Mouse (Mus musculus) liver, embryonic 11.5 days (tissue): ENCODE measurements around the gene Ndufaf2. TPM values are rescaled to one million over a fixed set of nuclear protein-coding genes. Genes with fewer than 3 reads are reported as not detected.

Experiments used
- ATAC-seq: fragments of 200-750 bp; cut with Nextera tagmentation; replicated peaks from 2 replicates; pipeline ENCODE4 v1.8.0; 2017; ENCODE audit warnings: moderate number of reproducible peaks, mild to moderate bottlenecking, moderate TSS enrichment, moderate library complexity; ENCODE audit not compliant: low FRiP score
- DNase-seq: peaks from one replicate; pipeline ENCODE4 v3.0.0-alpha.2; 2017; ENCODE audit warnings: low spot score
- H3K27ac ChIP-seq: fragments of 300-500 bp; sonication (generic); 2 replicates; pipeline ENCODE4 v1.5.1; 2014; ENCODE audit warnings: mild to moderate bottlenecking, low read depth, low read length, control low read depth
- H3K27me3 ChIP-seq: fragments of 300-500 bp; sonication (generic); replicated peaks from 2 replicates; pipeline ENCODE4 v1.6.1; 2014; ENCODE audit warnings: low read length, mixed read lengths; ENCODE audit not compliant: control insufficient read depth, insufficient read depth
- H3K36me3 ChIP-seq: fragments of 300-500 bp; sonication (generic); 2 replicates; pipeline ENCODE4 v1.6.1; 2014; ENCODE audit warnings: mild to moderate bottlenecking, low read length, moderate library complexity, mixed read lengths; ENCODE audit not compliant: control insufficient read depth, insufficient read depth
- H3K4me1 ChIP-seq: fragments of 300-500 bp; sonication (generic); replicated peaks from 2 replicates; pipeline ENCODE4 v1.6.1; 2014; ENCODE audit warnings: low read length, mixed read lengths; ENCODE audit not compliant: control insufficient read depth, insufficient read depth
- H3K4me2 ChIP-seq: fragments of 300-500 bp; sonication (generic); 2 replicates; pipeline ENCODE4 v1.6.1; 2014; ENCODE audit warnings: mild to moderate bottlenecking, control low read depth, moderate library complexity
- H3K4me3 ChIP-seq: fragments of 300-500 bp; sonication (generic); 2 replicates; pipeline ENCODE4 v1.5.1; 2014; ENCODE audit warnings: low read depth, low read length, control low read depth
- H3K9ac ChIP-seq: fragments of 300-500 bp; sonication (generic); 2 replicates; pipeline ENCODE4 v1.6.1; 2014; ENCODE audit warnings: low read depth, low read length, control low read depth
- H3K9me3 ChIP-seq: fragments of 300-500 bp; sonication (generic); 2 replicates; pipeline ENCODE4 v1.6.1; 2016; ENCODE audit warnings: low read length, inconsistent platforms, mixed read lengths; ENCODE audit not compliant: control insufficient read depth
- WGBS: fragments of 180-500 bp; shearing (Covaris S2); extraction: QIAGEN DNeasy Blood & Tissue Kit; methylation state at CpG from one replicate; pipeline ENCODE4 v1.1.7; 2014; 5-methylcytosine and 5-hydroxymethylcytosine counted together
- polyA plus RNA-seq: library from polyadenylated mRNA; unstranded; fragments of >200 nt; fragmentation: Nextera tagmentation; extraction: Ambion mirVana; gene quantifications from 2 replicates; pipeline ENCODE4 v1.2.1, GENCODE M21; 2014

The Ndufaf2 gene
- polyA plus RNA-seq, 1 experiment from 2014 or later = 88.3 TPM

GRCm38 (mm10) chr13:108117654-108118053, 40.8 kb downstream of the Ndufaf2 start:
- Histone ChIP-seq H3K4me2 (no peak overlapping the region), H3K9ac (no peak overlapping the region), H3K27ac (no peak overlapping the region), H3K9me3 (no peaks in the 10 kb centered on the region), H3K4me1 (no peaks in the 10 kb centered on the region), H3K27me3 (no peaks in the 10 kb centered on the region), H3K36me3 (no peaks in the 10 kb centered on the region), H3K4me3 (no peak overlapping the region)
- no peak for ATAC-seq
- no peak for DNase-seq

GRCm38 (mm10) chr13:108114257-108114656, 44.2 kb downstream of the Ndufaf2 start:
- Histone ChIP-seq H3K27me3 (no peaks in the 10 kb centered on the region), H3K9ac (no peak overlapping the region), H3K4me3 (no peak overlapping the region), H3K36me3 (no peaks in the 10 kb centered on the region), H3K4me1 (no peaks in the 10 kb centered on the region), H3K27ac (no peak overlapping the region), H3K4me2 (no peak overlapping the region), H3K9me3 (no peaks in the 10 kb centered on the region)
- no peak for ATAC-seq
- WGBS = 72% methylated on average over 3 of the region's 3 CpGs
- DNase-seq = no peak

- no peak for ATAC-seq
- H3K27me3 ChIP-seq = no peaks in the 10 kb centered on the region
- WGBS = 94% methylated on average over 5 of the region's 5 CpGs
Measured at GRCm38 (mm10) chr13:108113536-108113935, 44.9 kb downstream of the Ndufaf2 start.

DNA sequence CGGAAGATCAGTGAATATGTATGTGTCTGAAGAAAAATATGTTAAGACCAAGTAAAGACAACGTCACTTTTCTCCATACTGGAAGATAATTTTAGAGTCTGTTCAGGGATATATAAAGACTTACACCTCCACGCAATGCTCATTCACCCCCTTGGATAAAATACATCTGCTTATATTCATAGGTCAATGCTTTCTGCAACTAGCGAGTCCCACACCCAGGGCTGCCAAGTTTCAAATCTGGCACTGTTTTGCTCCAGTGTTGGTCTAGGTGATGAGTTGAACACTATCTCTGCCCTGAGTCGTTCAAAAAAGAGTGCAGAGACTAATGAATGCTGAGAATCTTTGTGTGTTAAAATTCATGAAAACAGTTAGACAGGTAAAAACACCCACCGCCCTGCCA, 47.5 kb downstream of the Ndufaf2 start:
- Histone ChIP-seq H3K9ac (no peak overlapping the region), H3K36me3 (no peaks in the 10 kb centered on the region), H3K9me3 (no peaks in the 10 kb centered on the region), H3K27ac (no peak overlapping the region), H3K4me3 (no peak overlapping the region), H3K4me1 (no peaks in the 10 kb centered on the region), H3K4me2 (no peak overlapping the region), H3K27me3 (no peaks in the 10 kb centered on the region)
- ATAC-seq (no peak), DNase-seq (no peak)
- WGBS = 86% methylated on average over 6 of the region's 6 CpGs

More at GRCm38 (mm10) chr13:108113536-108113935, 44.9 kb downstream of the Ndufaf2 start:
- Histone ChIP-seq H3K27ac (no peak overlapping the region), H3K4me3 (no peak overlapping the region), H3K9me3 (no peaks in the 10 kb centered on the region), H3K4me2 (no peak overlapping the region), H3K4me1 (no peaks in the 10 kb centered on the region), H3K36me3 (no peaks in the 10 kb centered on the region), H3K9ac (no peak overlapping the region)
- no peak for DNase-seq

DNA sequence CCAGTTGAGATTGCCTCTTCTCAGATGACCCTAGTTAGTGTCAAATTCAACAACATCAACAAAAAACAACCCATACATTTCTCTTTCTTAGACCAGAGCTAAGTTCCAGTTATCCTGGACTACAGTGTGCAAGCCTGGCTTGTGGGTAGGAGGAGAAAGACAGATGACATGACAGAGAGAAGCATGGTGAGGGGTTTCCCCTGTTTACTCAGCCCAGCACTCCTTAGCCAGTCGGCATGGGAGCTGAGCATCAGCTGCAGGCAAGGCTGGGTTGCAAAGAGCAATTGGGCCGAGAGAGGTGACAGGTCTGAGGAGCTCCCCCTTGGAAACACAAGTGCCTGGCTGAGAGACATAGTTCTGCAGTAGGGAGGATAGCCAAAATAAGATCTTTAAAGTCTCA, 57.7 kb downstream of the Ndufaf2 start:
- 49% methylated on average over 2 of the region's 2 CpGs for WGBS
- no peak for DNase-seq

DNA sequence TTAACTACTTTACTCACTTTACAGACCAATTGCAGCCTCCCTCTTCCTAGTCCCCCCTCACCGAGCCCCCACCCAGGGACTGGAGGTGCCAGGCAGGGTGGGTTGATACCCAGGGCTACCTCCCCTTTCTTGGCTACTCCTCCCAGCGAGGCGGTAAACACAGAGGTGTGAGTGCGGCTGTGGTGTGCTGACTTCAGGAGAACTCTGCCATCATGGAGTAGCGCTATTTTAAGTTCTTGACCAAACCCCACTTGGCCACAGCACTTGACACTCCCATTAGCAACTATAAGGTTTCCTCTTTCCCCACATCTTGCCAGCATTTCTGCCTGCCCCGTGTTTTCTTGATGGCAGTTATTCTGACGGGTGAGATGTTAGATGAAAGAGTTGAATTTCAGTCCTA, 62.0 kb downstream of the Ndufaf2 start:
- no peak overlapping the region for H3K4me3 ChIP-seq
- H3K9me3 ChIP-seq = no peaks in the 10 kb centered on the region
- no peak for DNase-seq
- H3K27me3 ChIP-seq = no peaks in the 10 kb centered on the region
- no peak overlapping the region for H3K9ac ChIP-seq
- H3K4me1 ChIP-seq = no peaks in the 10 kb centered on the region
- 63% methylated on average over 7 of the region's 7 CpGs for WGBS
- H3K4me2 ChIP-seq = no peak overlapping the region
- ATAC-seq = no peak
- no peak overlapping the region for H3K27ac ChIP-seq
- H3K36me3 ChIP-seq = no peaks in the 10 kb centered on the region

More for the DNA sequence above, 57.7 kb downstream of the Ndufaf2 start:
- H3K4me3 ChIP-seq = no peak overlapping the region
- H3K36me3 ChIP-seq = no peaks in the 10 kb centered on the region
- H3K4me2 ChIP-seq = no peak overlapping the region
- no peaks in the 10 kb centered on the region for H3K9me3 ChIP-seq
- no peaks in the 10 kb centered on the region for H3K27me3 ChIP-seq
- no peaks in the 10 kb centered on the region for H3K4me1 ChIP-seq
- no peak overlapping the region for H3K27ac ChIP-seq
- no peak overlapping the region for H3K9ac ChIP-seq
- no peak for ATAC-seq

- DNase-seq = no peak
Measured at GRCm38 (mm10) chr13:108095617-108096016, 62.8 kb downstream of the Ndufaf2 start.

DNA sequence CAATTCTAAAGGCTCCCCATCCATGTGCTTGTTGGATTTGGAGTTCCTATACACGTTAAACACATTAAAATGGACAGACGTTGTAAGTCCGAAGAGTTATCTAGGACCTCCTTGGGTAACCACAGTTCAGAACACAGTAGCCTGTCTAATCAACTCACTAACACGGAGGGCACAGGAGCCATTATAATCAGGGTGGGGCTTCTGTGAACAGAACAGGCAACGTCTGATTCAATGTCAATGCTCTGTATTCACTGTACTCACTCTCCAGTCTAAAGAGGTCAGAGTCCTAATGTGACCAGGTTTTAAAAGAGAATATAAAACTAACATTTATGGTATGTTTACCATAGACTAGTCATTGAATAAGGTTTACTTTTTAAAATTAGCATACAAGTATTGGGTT, 63.7 kb downstream of the Ndufaf2 start:
- DNase-seq = no peak
- Histone ChIP-seq H3K27ac (no peak overlapping the region), H3K4me1 (no peaks in the 10 kb centered on the region), H3K9me3 (no peaks in the 10 kb centered on the region), H3K36me3 (no peaks in the 10 kb centered on the region), H3K9ac (no peak overlapping the region), H3K4me3 (no peak overlapping the region), H3K4me2 (no peak overlapping the region), H3K27me3 (no peaks in the 10 kb centered on the region)
- WGBS = 76% methylated on average over 5 of the region's 5 CpGs
- ATAC-seq = peak; percentile 56; the same call in 1 of the 2 replicates

More at GRCm38 (mm10) chr13:108095617-108096016, 62.8 kb downstream of the Ndufaf2 start:
- Histone ChIP-seq H3K27ac (no peak overlapping the region), H3K36me3 (no peaks in the 10 kb centered on the region), H3K27me3 (no peaks in the 10 kb centered on the region), H3K9ac (no peak overlapping the region), H3K4me3 (no peak overlapping the region), H3K9me3 (no peaks in the 10 kb centered on the region), H3K4me2 (no peak overlapping the region), H3K4me1 (no peaks in the 10 kb centered on the region)
- ATAC-seq = no peak
- 85% methylated on average over 7 of the region's 7 CpGs for WGBS

- H3K9ac ChIP-seq = no peak overlapping the region
- DNase-seq = no peak
- no peak overlapping the region for H3K4me2 ChIP-seq
- H3K4me3 ChIP-seq = no peak overlapping the region
- H3K27ac ChIP-seq = no peak overlapping the region
- H3K9me3 ChIP-seq = no peaks in the 10 kb centered on the region
- 89% methylated on average over 7 of the region's 7 CpGs for WGBS
- H3K27me3 ChIP-seq = no peaks in the 10 kb centered on the region
- H3K4me1 ChIP-seq = no peaks in the 10 kb centered on the region
- no peak for ATAC-seq
- H3K36me3 ChIP-seq = no peaks in the 10 kb centered on the region
Measured at GRCm38 (mm10) chr13:108092290-108092689, 66.1 kb downstream of the Ndufaf2 start.
